Mouse (Mus musculus): ENCODE measurements around the gene Accsl.

GRCm38 (mm10) chr2:93872257-93872656, 3.3 kb upstream of the Accsl start:
- TF ChIP-seq CTCF (IDR thresholded peaks at IDR 0.05; ENCODE audit: low read depth, low read length) = no peak
- TF ChIP-seq POLR2A (IDR thresholded peaks at IDR 0.05; ENCODE audit: insufficient read depth, low read length) = no peak
- TF ChIP-seq EP300 (IDR thresholded peaks at IDR 0.05; ENCODE audit: insufficient read depth, low read depth, low read length) = no peak

Measured in ES-Bruce4 (cell line).